Mouse (Mus musculus) embryonic facial prominence, embryonic 11.5 days (tissue): Measurements from ENCODE around the gene Gm43064. TPM values are rescaled to one million over a fixed set of nuclear protein-coding genes. Genes with fewer than 3 reads are reported as not detected.
A peak's percentile ranks its signal among the peaks of the same experiment; 100 is the strongest.

Experiments used
- ATAC-seq: fragments of 200-750 bp; cut with Nextera tagmentation; replicated peaks from 2 replicates; pipeline ENCODE4 v1.8.0; 2017; ENCODE audit warnings: low read depth; ENCODE audit not compliant: insufficient number of reproducible peaks, low FRiP score, low TSS enrichment
- DNase-seq: peaks from one replicate; pipeline ENCODE4 v3.0.0-alpha.2; 2015; ENCODE audit warnings: low spot score
- H3K27ac ChIP-seq: fragments of 300-500 bp; sonication (generic); replicated peaks from 2 replicates; pipeline ENCODE4 v1.5.1; 2014; ENCODE audit warnings: mild to moderate bottlenecking, low read depth, low read length, control low read depth
- H3K27me3 ChIP-seq: fragments of 300-500 bp; sonication (generic); 2 replicates; pipeline ENCODE4 v1.6.1; 2014; ENCODE audit warnings: mild to moderate bottlenecking, low read length, moderate library complexity, mixed read lengths; ENCODE audit not compliant: control insufficient read depth, insufficient read depth
- H3K36me3 ChIP-seq: fragments of 300-500 bp; sonication (generic); replicated peaks from 2 replicates; pipeline ENCODE4 v1.6.1; 2014; ENCODE audit warnings: low read depth, mild to moderate bottlenecking, low read length, moderate library complexity, mixed read lengths; ENCODE audit not compliant: control insufficient read depth, insufficient read depth
- H3K4me1 ChIP-seq: fragments of 300-500 bp; sonication (generic); 2 replicates; pipeline ENCODE4 v1.6.1; 2014; ENCODE audit warnings: low read length, mixed read lengths; ENCODE audit not compliant: control insufficient read depth, insufficient read depth
- H3K4me2 ChIP-seq: fragments of 300-500 bp; sonication (generic); 2 replicates; pipeline ENCODE4 v1.6.1; 2014; ENCODE audit warnings: low read depth, mild to moderate bottlenecking, control low read depth, low read length, moderate library complexity
- H3K4me3 ChIP-seq: fragments of 300-500 bp; sonication (generic); 2 replicates; pipeline ENCODE4 v1.5.1; 2014; ENCODE audit warnings: low read depth, low read length, control low read depth
- H3K9ac ChIP-seq: fragments of 300-500 bp; sonication (generic); replicated peaks from 2 replicates; pipeline ENCODE4 v1.6.1; 2014; ENCODE audit warnings: mild to moderate bottlenecking, control low read depth, low read length
- H3K9me3 ChIP-seq: fragments of 300-500 bp; sonication (generic); replicated peaks from 2 replicates; pipeline ENCODE4 v1.6.1; 2016; ENCODE audit warnings: mild to moderate bottlenecking, low read length, inconsistent platforms, mixed read lengths; ENCODE audit not compliant: control insufficient read depth
- WGBS: fragments of 180-500 bp; shearing (Covaris S2); extraction: QIAGEN DNeasy Blood & Tissue Kit; methylation state at CpG from one replicate; pipeline ENCODE4 v1.1.7; 2014; 5-methylcytosine and 5-hydroxymethylcytosine counted together
- polyA plus RNA-seq: library from polyadenylated mRNA; unstranded; fragments of >200 nt; fragmentation: Nextera tagmentation; extraction: Ambion mirVana; gene quantifications from 2 replicates; pipeline ENCODE4 v1.2.1, GENCODE M21; 2014

The Gm43064 gene
- polyA plus RNA-seq, 1 experiment from 2014 or later, result not detected

- Histone ChIP-seq H3K36me3 (no peaks in the 10 kb centered on the region), H3K4me2 (no peak overlapping the region), H3K9me3 (no peaks in the 10 kb centered on the region), H3K27ac (no peak overlapping the region), H3K4me1 (no peaks in the 10 kb centered on the region), H3K9ac (no peak overlapping the region), H3K27me3 (no peaks in the 10 kb centered on the region), H3K4me3 (no peak overlapping the region)
- 79% methylated on average over 9 of the region's 9 CpGs for WGBS
- ATAC-seq, result no peak
- no peak for DNase-seq
Observed at GRCm38 (mm10) chr3:103850644-103851363, 41.4 kb downstream of the Gm43064 start.

GRCm38 (mm10) chr3:103851481-103851880 lies 42.1 kb downstream of the Gm43064 start:
- Histone ChIP-seq H3K36me3 (no peaks in the 10 kb centered on the region), H3K4me1 (no peaks in the 10 kb centered on the region), H3K27me3 (no peaks in the 10 kb centered on the region), H3K9ac (no peak overlapping the region), H3K27ac (no peak overlapping the region), H3K4me2 (no peak overlapping the region), H3K9me3 (no peaks in the 10 kb centered on the region), H3K4me3 (no peak overlapping the region)
- DNase-seq, result no peak
- 88% methylated on average over 6 of the region's 6 CpGs for WGBS
- no peak for ATAC-seq

- no peak overlapping the region for H3K27ac ChIP-seq
- 88% methylated on average over 8 of the region's 8 CpGs for WGBS
- H3K36me3 ChIP-seq, result no peaks in the 10 kb centered on the region
Observed at GRCm38 (mm10) chr3:103851882-103852281, 42.5 kb downstream of the Gm43064 start.

GRCm38 (mm10) chr3:103852565-103853299 lies 43.4 kb downstream of the Gm43064 start:
- no peak overlapping the region for H3K4me3 ChIP-seq
- no peak overlapping the region for H3K4me2 ChIP-seq
- no peaks in the 10 kb centered on the region for H3K27me3 ChIP-seq
- 71% methylated on average over 3 of the region's 3 CpGs for WGBS
- H3K9ac ChIP-seq, result no peak overlapping the region
- no peak for ATAC-seq
- no peaks in the 10 kb centered on the region for H3K9me3 ChIP-seq
- H3K36me3 ChIP-seq, result no peaks in the 10 kb centered on the region
- peak; percentile 30 for DNase-seq
- H3K27ac ChIP-seq, result no peak overlapping the region
- no peaks in the 10 kb centered on the region for H3K4me1 ChIP-seq

More at GRCm38 (mm10) chr3:103851882-103852281, 42.5 kb downstream of the Gm43064 start:
- ATAC-seq, result no peak
- DNase-seq, result no peak
- Histone ChIP-seq H3K4me3 (no peak overlapping the region), H3K9ac (no peak overlapping the region), H3K4me2 (no peak overlapping the region), H3K27me3 (no peaks in the 10 kb centered on the region), H3K9me3 (no peaks in the 10 kb centered on the region), H3K4me1 (no peaks in the 10 kb centered on the region)

- 61% methylated on average over 8 of the region's 8 CpGs for WGBS
- no peak overlapping the region for H3K4me2 ChIP-seq
- H3K4me1 ChIP-seq, result no peaks in the 10 kb centered on the region
- no peak overlapping the region for H3K9ac ChIP-seq
- no peak overlapping the region for H3K27ac ChIP-seq
- no peaks in the 10 kb centered on the region for H3K27me3 ChIP-seq
- H3K36me3 ChIP-seq, result no peaks in the 10 kb centered on the region
- no peak for ATAC-seq
- H3K4me3 ChIP-seq, result no peak overlapping the region
- H3K9me3 ChIP-seq, result no peaks in the 10 kb centered on the region
- DNase-seq, result no peak
Observed at GRCm38 (mm10) chr3:103853804-103854203, 44.4 kb downstream of the Gm43064 start.

- no peak for ATAC-seq
- Histone ChIP-seq H3K4me2 (no peak overlapping the region), H3K4me3 (no peak overlapping the region), H3K9ac (no peak overlapping the region), H3K4me1 (no peaks in the 10 kb centered on the region), H3K9me3 (no peaks in the 10 kb centered on the region), H3K36me3 (no peaks in the 10 kb centered on the region), H3K27ac (no peak overlapping the region), H3K27me3 (no peaks in the 10 kb centered on the region)
- WGBS, result 88% methylated on average over 7 of the region's 7 CpGs
- no peak for DNase-seq
Observed at GRCm38 (mm10) chr3:103857036-103857805, 47.8 kb downstream of the Gm43064 start.

- 93% methylated on average over 6 of the region's 6 CpGs for WGBS
- H3K4me3 ChIP-seq, result no peak overlapping the region
- no peaks in the 10 kb centered on the region for H3K27me3 ChIP-seq
- H3K27ac ChIP-seq, result no peak overlapping the region
- H3K9ac ChIP-seq, result no peak overlapping the region
- H3K9me3 ChIP-seq, result no peaks in the 10 kb centered on the region
- no peak for DNase-seq
- no peak for ATAC-seq
- no peak overlapping the region for H3K4me2 ChIP-seq
- no peaks in the 10 kb centered on the region for H3K36me3 ChIP-seq
- H3K4me1 ChIP-seq, result no peaks in the 10 kb centered on the region
Observed at GRCm38 (mm10) chr3:103857977-103858563, 48.7 kb downstream of the Gm43064 start.
